Mouse (Mus musculus) layer of hippocampus, adult 9-10 months (tissue): ENCODE data around the gene Cyld.
"Not testable (repeated sequence)": the region's sequence is repeated elsewhere in the genome, so short reads cannot be mapped to it uniquely, and the experiment has no call there.

Source experiments
- DNase-seq: peaks from one replicate; pipeline ENCODE4 v3.0.0; 2022; ENCODE audit warnings: low spot score

The Cyld gene

DNA sequence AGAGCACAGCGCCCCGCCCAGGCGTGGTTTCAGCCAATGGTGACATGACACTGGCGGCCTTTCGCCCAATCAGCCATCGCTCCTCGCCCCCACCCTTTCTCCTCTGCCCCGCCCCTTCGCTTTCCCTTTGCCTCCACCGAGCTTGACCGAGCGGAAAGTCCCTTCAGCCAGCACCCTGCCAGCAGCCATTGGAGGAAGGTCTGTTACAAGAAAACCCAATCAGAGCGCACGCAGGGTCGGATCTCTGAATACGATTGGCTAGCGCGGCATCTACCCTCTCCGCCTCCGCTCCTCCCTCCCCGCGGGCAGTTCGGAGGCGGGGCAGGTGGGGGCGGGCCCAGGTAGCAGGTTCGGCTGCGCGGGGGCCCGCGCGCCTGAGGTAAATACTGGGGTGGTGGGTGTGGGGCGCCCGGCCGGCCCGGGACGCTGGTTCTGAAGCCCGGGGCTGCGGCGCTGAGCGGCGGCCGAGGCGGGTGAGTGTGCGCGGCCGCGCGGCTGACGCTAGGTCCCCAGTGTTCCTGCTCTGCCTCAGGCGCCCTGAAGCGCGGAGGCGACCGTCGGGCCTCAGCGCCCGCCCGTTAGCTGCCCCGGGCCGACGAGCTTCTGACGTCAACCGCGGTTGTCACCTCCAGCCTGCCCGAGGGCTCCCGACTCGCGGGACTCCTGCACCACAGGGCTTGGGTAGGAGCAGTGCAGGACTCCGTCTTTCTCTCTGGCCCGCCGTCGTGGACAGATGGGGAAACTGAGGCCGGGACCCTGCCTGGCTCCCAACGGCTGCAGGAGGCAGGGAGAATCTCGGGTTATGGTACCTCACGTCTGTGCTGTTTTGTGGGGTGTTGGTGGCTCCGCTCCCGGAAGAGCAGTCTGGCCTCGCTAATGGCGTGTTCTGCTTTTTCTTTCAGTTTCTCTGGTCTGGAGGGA lies at the start of gene Cyld:
Gene Cyld (plus strand): TSS at position 308 of the 921 bp plus-strand sequence.
- DNase-seq = peak; percentile 98

- DNase-seq = no peak
Observed at GRCm38 (mm10) chr8:88648322-88648721, 48.5 kb upstream of the Cyld start.

DNA sequence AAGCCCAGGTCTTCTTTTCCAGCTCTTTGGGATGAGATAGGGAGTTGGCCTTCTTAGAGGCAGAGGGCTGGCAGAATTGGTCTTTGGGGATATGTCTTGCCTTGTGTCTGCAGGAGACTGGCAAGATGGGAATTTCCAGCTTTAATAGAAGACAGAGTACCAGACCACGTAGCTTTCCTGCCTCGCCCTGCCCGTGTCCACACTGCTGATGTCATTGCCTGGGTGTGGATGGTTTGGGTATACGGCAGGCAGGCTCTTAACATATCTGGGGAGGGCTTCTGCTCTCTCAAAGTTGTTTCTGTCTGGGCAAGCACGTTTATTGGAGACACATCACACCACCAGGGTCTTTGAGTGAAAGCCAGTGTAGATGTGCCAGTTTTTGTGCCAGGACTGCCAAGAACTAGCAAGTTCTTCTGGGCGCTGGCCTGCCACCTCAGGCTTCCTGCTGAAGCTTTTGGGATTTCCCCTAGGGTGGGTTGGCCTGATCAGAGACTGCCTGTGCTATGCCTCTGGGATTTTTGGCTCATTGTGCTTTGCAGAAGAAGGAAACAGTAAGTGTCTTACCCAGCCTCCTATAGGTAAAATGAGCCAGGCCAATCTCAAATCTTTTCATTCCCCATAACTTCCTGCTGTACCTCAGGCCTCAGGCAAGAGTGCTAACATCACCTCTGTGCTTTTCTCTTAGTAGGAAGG lies 46.7 kb upstream of the Cyld start:
- no peak for DNase-seq

DNA sequence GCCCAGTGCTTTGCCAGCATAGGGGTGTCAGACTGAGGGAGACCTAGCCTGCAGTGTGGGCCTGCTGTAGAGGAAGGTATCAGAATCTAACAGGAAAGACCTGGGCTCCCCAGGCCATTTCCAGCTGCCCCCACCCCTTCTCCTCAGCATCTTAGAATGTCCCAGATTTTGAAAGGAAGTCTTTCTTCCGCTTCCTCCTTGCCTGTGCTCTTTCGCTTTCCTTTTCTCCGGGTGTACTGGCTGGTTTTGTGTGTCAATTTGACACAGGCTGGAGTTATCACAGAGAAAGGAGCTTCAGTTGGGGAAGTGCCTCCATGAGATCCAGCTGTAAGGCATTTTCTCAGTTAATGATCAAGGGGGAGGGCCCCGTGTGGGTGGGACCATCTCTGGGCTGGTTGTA lies 45.7 kb upstream of the Cyld start:
- DNase-seq = not testable (repeated sequence)

GRCm38 (mm10) chr8:88655334-88655733 lies 41.5 kb upstream of the Cyld start:
- peak; percentile 37 for DNase-seq

DNA sequence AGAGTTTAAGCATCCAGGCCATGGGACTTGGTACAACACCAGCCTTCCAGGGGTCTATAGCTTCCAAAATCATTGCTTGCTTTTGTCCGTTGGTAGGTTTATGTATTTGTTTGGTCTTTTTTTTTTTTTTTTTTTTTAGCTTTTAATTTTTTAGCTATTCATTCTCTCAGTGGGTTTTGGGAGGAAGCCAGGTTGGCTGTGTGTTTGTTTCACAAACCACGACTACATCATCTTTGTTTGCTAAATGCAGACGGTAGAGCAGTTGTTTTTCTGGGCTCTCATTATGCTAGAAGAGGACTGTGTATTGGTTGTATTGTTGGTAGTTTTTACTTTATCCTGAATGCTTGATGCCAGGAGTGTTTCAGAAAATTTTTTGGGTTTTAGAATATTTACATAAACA lies 37.0 kb upstream of the Cyld start:
- no peak for DNase-seq

- DNase-seq = no peak
Observed at GRCm38 (mm10) chr8:88662401-88662821, 34.4 kb upstream of the Cyld start.

DNA sequence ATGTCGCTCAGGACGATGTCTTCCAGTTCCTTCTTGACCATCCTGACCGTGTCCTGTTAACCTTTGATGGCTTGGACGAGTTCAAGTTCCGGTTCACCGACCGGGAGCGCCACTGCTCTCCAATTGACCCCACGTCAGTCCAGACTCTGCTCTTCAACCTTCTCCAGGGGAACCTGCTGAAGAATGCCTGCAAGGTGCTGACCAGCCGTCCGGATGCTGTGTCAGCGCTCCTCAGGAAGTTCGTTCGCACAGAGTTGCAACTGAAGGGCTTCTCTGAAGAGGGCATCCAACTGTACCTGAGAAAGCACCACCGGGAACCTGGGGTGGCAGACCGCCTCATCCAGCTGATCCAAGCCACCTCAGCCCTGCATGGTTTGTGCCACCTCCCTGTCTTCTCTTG lies 32.7 kb upstream of the Cyld start:
- DNase-seq = no peak

GRCm38 (mm10) chr8:88664947-88665346 lies 31.9 kb upstream of the Cyld start:
- no peak for DNase-seq

DNA sequence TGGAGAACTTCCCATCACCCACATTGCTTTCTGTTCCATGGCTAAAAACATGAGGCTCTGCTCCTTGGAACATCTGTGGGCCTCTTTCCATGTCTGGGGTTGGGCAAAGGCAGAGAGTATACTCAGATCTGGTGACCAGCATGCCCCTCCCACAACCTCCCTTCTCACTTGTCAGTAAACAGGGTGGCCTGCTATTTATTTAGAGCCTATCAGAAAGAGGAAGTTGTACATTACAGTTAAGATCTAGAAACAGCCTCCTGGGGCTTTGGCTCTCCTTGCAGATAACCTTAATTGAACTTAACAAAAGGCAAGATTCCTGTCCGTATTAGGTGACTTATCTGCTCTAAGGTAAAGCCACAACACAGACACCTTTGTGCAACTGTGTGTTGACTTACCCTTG lies 30.4 kb upstream of the Cyld start:
- DNase-seq = no peak

DNA sequence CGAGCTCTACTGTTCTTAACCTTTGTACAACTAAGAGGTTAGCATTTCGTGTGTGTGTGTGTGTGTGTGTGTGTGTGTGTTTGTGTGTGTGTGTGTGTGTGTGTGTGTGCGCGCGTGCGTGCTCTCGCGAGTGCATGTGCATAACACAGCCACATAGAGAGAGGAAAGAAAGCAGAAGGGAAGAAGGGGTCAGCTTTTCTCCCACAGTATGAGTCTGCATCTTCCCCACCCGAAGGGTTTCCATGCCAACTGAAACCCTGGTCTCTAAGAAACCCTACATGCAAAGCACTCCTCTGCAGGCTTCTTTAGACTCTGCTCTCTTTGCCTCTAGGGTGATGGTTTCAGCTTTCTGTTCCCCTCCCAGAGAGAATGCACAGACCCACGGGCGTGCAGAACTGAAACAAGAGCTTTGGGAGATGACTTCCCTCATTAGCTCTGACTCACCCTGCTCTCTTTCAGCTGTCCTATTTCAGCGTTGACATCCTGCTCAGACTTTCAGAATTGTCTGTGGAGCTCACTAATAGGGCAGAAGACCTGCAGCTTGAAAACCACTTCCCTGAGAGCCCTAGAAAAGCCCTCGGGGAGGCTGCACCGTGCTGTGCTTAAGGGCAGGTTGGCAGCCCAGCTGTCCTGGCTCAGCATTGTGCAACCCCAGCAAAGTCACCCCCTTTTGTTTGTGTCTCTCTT lies 28.3 kb upstream of the Cyld start:
- DNase-seq = peak; percentile 39

GRCm38 (mm10) chr8:88670782-88671181 lies 26.0 kb upstream of the Cyld start:
- DNase-seq = no peak

DNA sequence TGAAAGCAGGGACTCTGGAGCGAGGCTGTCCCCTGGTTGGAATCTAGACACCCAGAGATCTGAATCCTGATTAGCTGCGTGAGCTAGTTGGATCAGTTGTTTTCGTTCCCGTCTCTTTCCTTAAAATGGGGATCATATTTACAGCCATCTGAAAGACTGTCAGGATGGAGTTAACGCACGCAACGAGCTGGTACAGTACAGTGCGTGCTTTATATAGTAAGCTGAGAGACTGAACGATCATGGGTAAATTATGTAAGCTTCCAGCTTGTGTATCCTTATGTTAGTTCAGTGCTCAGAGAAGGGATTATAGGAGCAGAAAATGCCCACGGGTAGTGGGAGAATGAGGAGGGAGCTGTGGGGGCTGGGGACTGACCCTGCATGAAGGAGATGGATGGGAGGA lies 25.3 kb upstream of the Cyld start:
- DNase-seq = no peak

- DNase-seq = no peak
Observed at GRCm38 (mm10) chr8:88673859-88674258, 23.0 kb upstream of the Cyld start.

DNA sequence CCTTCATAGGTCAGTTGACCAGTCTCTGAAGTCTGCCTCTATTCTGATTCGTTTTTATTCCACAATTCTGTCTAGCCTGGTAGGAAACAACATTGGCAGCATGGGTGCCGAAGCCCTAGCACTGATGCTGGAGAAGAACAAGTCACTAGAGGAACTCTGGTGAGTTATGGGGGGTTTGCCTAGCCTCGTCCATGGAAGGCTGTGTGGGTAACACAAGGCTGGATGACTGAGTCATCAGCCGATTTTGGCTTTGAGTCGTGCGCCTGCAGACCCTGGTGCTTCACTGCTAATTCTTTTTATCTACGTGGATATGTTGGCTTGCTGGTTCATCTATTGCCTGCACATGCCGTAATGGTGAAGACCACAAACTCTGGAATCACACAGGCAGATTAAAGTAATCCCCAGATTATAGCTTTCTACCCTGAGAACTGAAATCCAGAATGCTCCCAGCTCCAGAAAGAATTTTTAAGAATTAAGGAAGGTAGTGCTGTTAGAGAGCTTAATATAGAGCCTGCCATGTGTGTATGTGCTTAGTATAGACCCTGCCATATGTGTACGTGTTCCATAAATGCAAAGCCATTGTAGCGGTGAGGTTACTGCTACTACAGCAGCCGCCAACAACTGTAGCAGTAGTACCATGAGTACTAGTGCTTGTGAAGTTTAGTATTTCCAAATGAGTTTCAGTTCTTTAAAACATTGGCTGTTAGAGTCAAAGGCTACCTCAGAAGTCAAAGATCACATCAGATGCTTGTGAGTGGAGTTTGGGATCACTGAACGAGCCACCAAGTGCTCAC lies 21.3 kb upstream of the Cyld start:
- no peak for DNase-seq

DNA sequence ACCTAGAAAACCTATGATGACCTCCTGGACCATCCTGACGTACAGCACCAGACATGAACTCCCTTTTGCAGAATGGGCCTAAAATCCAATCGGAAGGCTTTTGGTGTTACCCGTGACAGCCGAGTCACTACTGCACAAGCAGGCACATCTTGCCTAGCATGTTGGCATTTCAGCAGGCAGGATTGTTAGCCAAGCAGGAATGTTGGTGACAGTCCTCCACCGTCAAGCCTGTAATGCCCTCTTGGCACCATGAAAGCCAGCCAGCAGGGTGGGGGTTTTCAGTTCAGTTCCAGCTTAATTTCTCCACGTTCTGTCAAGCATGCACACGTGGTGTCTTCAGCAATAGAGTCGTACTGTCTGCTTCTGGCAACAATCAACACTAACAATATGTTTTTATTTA lies 19.8 kb upstream of the Cyld start:
- DNase-seq = no peak

DNA sequence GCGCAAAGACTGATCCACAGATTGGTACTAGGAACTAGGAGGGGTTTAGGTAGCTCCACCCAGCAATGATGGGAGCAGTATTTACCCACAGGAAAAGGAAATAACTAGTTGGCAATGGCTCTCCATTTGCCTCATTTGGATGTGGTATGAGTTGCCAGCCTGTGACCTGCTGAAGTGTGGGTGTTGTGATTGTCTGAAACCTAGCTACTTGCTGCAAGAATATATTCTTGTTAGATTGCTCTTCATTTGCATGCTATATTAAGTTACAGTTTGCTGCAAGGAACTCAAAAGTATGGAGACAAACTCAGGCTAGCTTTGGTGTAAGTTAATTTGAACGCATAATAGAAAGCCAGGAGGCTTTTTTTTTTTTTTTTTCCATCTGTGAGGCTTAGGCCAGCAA lies 16.3 kb upstream of the Cyld start:
- no peak for DNase-seq

DNA sequence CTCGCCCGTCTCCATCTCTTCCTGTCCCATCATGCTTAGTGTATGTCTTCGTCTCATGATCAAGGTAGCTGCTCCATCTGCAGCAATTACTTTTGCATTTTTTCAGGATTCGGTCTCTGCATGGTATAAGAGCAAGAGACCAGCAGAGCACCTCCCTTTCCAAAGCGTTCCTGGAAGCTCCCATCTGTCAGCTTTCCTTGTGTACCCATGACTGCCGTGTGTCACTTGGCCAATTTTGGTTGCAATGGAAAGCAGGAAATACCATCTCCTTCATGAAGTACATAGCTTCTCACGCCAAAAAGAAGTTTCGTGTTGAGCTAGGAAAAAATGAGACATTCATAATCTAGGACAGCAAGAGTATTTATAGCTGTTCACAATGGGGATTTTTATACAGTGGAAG lies 15.8 kb upstream of the Cyld start:
- DNase-seq = no peak

- DNase-seq = no peak
Observed at GRCm38 (mm10) chr8:88683656-88684289, 13.1 kb upstream of the Cyld start.

GRCm38 (mm10) chr8:88686226-88686905 lies 10.5 kb upstream of the Cyld start:
- no peak for DNase-seq

DNA sequence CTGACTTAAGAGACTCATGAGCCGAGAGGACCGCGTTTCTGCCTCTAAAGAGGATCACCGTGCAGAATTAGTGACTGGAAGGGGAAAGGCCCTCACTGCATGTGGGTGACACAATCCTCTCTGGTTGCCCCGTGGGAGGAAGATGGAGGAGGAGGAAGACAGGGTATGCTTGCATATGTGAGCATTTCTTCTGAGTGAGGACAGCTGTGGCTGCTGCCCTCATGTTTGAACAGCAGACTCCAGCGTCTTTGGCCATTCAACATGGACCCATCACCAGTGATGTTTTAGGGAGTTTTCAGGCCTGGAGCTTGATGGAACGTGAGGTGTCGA lies 10.0 kb upstream of the Cyld start:
- DNase-seq = no peak
